Mouse (Mus musculus) right cerebral cortex, postnatal 36 days (tissue): Measurements from ENCODE around the gene Nrk.

ENCODE experiments used
- DNase-seq, 2 experiments: peaks; one replicate each; pipeline ENCODE4 v3.0.0; 2022; ENCODE audit warnings: low spot score in 2 of 2, mixed read lengths in 1 of 2

Gene Nrk

GRCm38 (mm10) chrX:138914041-138914776 is at the start of gene Nrk:
Gene Nrk, plus strand, starts transcription at chrX:138914430.
- DNase-seq: no peak

- DNase-seq: no peak
Measured at GRCm38 (mm10) chrX:138913366-138913765, 864 bp upstream of the Nrk start.

- no peak for DNase-seq
Measured at GRCm38 (mm10) chrX:138914777-138915114, 516 bp downstream of the Nrk start.

GRCm38 (mm10) chrX:138919030-138919429 is 4.8 kb downstream of the Nrk start:
- DNase-seq: no peak

- no peak for DNase-seq
Measured at GRCm38 (mm10) chrX:138943905-138944304, 29.7 kb downstream of the Nrk start.

- DNase-seq: no peak
Measured at GRCm38 (mm10) chrX:138960713-138961112, 46.5 kb downstream of the Nrk start.

GRCm38 (mm10) chrX:138978501-138978900 is 64.3 kb downstream of the Nrk start:
- no peak for DNase-seq

GRCm38 (mm10) chrX:138979249-138979648 is 65.0 kb downstream of the Nrk start:
- no peak for DNase-seq

- DNase-seq: no peak
Measured at GRCm38 (mm10) chrX:139014524-139014923, 100.3 kb downstream of the Nrk start.

GRCm38 (mm10) chrX:139016540-139016939 is 102.3 kb downstream of the Nrk start:
- DNase-seq: no peak

- no peak for DNase-seq
Measured at GRCm38 (mm10) chrX:139026532-139027097, 112.4 kb downstream of the Nrk start.

- DNase-seq: no peak
Measured at GRCm38 (mm10) chrX:139027296-139027695, 113.1 kb downstream of the Nrk start.

- DNase-seq: no peak
Measured at GRCm38 (mm10) chrX:139027909-139028308, 113.7 kb downstream of the Nrk start.

GRCm38 (mm10) chrX:139037666-139038065 is 123.4 kb downstream of the Nrk start:
- DNase-seq: no peak

GRCm38 (mm10) chrX:139039314-139039713 is 125.1 kb downstream of the Nrk start:
- no peak for DNase-seq

- DNase-seq: no peak
Measured at GRCm38 (mm10) chrX:139041148-139041547, 126.9 kb downstream of the Nrk start.

GRCm38 (mm10) chrX:139051976-139052375 is 137.7 kb downstream of the Nrk start:
- no peak for DNase-seq

GRCm38 (mm10) chrX:139053149-139053548 is 138.9 kb downstream of the Nrk start:
- DNase-seq: no peak
